Mouse (Mus musculus) Patski (cell line): Measurements from ENCODE around the gene Rpp38. TPM values are rescaled to one million over a fixed set of nuclear protein-coding genes. Genes with fewer than 3 reads are reported as not detected.

Source experiments
- ATAC-seq: fragments of 100-300 bp; one replicate; pipeline ENCODE4 v1.8.0; 2021
- CTCF ChIA-PET: fragments of 350-600 bp; sonication (Branson Sonifier 250); formaldehyde crosslinking; loops from one replicate; lab custom pipeline; 2022; ENCODE audit warnings: inconsistent platforms; lab: Charles Lee
- POLR2A ChIA-PET: fragments of 350-600 bp; sonication (Branson Sonifier 250); formaldehyde crosslinking; loops from one replicate; lab custom pipeline; 2022; ENCODE audit warnings: antibody characterized with exemption, inconsistent platforms; lab: Charles Lee
- DNase-seq: peaks from one replicate; pipeline ENCODE4 v3.0.0-alpha.2; 2011; ENCODE audit warnings: low read depth, low spot score
- H3K27me3 ChIP-seq: fragments of 371-371 bp; one replicate; pipeline ENCODE4 v1.5.1; 2021
- CTCF ChIP-seq: fragments of 100-300 bp; IDR thresholded peaks from one replicate; pipeline ENCODE4 v1.5.1; 2021
- in situ Hi-C: fragments of 300-500 bp; cut with MboI; formaldehyde crosslinking; loops from 3 replicates; pipeline ENCODE4 v1.11.1; 2018; ENCODE audit warnings: low pct_unique_long_range_greater_than_20kb, mixed read lengths
- polyA plus RNA-seq: library from polyadenylated mRNA; unstranded; gene quantifications from one replicate; pipeline ENCODE4 v1.2.3, GENCODE M21; 2021

The Rpp38 gene
- polyA plus RNA-seq, 1 experiment from 2014 or later: 21.9 TPM

DNA sequence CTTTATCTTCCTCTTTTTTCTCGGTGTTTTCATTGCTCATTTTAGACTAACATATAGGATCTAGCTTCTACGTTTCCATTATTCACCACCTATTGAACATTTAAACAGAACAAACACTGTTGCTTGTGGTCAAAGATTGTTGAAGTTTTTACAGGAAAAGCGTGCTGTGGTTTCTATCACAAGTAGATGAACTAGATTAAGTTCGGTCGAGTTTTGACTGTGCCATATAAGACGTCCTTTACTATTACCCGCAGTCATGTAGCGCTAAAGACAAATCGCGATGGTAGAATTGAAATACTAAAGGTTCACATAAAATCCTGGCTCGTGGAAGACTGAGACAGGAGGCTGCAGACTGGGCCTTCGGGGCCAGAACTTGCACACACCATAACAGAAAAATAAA is 1.3 kb upstream of the Rpp38 start:
- H3K27me3 ChIP-seq: no peaks in the 10 kb centered on the region
- no peak for TF ChIP-seq CTCF
- POLR2A ChIA-PET: interaction anchor here (0.6 kb wide), 1 partner anchor 102 kb away, joined by 3 read pairs; no protein-coding TSS in a partner anchor
- CTCF ChIA-PET: no interaction called here
- in situ Hi-C loops: no loop called here
- no peak for ATAC-seq
- DNase-seq: no peak

DNA sequence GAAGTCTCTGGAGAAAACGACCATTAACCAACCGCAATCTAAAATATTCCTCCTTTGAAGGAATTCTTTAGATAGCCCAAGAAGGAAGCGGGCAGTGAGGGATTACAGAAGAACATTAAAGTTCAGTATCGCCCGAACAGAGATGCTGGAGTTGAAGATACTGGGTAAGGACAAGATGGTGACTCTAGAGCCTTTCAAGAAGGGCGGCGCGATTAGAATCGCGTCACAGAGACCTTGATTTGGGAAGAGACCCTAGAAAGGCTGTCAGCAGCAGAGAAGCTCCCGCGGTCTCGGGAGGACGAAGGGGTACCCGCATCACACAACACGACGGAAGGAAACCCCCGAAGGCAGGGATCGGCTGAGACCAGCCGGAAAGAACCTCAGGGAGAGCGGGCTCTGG is 387 bp downstream of the Rpp38 start:
- no peak for TF ChIP-seq CTCF
- H3K27me3 ChIP-seq: no peaks in the 10 kb centered on the region
- POLR2A ChIA-PET: interaction anchor here (0.6 kb wide), 1 partner anchor 52 kb away, joined by 3 read pairs; no protein-coding TSS in a partner anchor
- ATAC-seq: no peak
- CTCF ChIA-PET: interaction anchor here (1.5 kb wide), 1 partner anchor 9 kb away, joined by 3 read pairs; no protein-coding TSS in a partner anchor
- no peak for DNase-seq
- in situ Hi-C loops: no loop called here

DNA sequence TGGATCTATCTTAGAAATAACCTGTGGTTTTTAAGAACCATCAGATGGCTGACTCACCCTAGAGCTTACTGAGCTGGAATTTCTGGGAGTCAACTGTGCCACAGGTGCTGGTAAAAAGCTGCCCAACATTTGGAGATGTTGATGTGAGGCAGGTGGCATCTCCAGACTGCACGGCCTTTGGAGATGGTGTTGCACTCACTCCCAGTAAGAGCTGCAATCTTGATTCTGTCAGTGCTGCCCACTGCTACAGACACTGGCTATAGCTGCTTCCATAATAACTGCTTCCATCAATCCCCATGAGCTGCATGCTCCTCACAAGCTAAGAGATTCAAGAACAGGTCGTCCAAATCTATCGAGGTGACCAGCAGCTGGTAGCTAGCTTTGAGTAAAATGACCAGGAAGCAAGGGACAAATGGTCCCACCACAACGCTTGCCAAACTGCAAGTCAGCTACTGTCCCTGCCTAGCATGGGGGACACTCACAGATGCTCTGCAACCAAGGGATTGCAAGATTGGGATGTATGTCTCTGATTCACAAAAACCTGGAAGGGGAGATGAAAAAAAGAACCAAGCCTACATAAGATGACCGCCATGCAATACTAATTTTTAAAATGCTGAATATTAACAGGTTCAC is 1.3 kb downstream of the Rpp38 start:
- ChIA-PET POLR2A (no interaction called here), CTCF (interaction anchor here (0.8 to 1.5 kb wide), 3 partner anchors 8 to 17 kb away, joined by 3 read pairs; no protein-coding TSS in a partner anchor)
- ATAC-seq (no peak), DNase-seq (no peak)
- in situ Hi-C loops: no loop called here
- H3K27me3 ChIP-seq: no peaks in the 10 kb centered on the region
- no peak for TF ChIP-seq CTCF

DNA sequence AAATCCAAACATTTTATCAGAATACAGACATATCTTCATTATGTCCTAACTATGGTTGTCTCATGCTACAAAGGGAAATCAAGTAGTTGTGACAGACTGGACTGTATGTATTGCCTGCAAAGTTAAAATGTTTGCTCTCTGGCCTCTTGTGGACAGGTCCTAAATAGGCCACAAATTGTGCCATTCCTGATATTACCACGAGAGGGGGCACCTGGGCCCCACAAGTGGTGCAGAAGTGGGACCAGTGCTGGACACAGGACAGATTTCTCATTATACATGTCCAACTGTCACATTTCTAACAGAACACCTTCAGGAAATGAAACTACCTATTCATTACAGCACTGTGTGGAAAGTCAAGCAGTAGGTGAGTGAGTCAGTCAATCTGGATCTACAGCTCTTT is 5.1 kb downstream of the Rpp38 start:
- in situ Hi-C loops: no loop called here
- ChIA-PET CTCF (interaction anchor here (0.6 to 1.1 kb wide), 5 partner anchors 12 to 42 kb away, joined by 3 to 4 read pairs (median 3); no protein-coding TSS in a partner anchor), POLR2A (no interaction called here)
- no peaks in the 10 kb centered on the region for H3K27me3 ChIP-seq
- peak; percentile 83 for ATAC-seq
- peak; percentile 9 for DNase-seq
- TF ChIP-seq CTCF: peak; percentile 93

DNA sequence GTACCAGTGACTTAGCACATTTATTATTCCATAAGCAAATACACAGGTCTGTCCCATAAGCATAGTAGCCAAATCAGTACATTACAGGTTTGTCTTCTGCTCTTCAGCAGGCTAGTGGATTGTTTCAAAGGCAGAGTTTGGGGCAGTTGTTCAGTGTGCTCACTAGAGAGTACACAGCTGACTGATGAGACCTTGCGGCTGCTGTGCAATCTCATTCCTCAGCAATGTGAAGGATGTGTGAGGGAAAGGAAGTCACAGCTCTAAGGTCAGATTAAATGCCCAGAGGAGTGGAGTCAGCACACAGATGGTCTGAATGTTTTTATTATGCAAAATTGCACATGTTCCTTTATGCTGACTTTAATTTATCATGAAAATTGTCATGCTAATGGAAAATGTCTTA is 5.9 kb downstream of the Rpp38 start:
- no peaks in the 10 kb centered on the region for H3K27me3 ChIP-seq
- ATAC-seq (no peak), DNase-seq (no peak)
- ChIA-PET CTCF (interaction anchor here (0.6 to 1.1 kb wide), 4 partner anchors 12 to 41 kb away, joined by 3 read pairs; no protein-coding TSS in a partner anchor), POLR2A (no interaction called here)
- no peak for TF ChIP-seq CTCF
- in situ Hi-C loops: no loop called here

DNA sequence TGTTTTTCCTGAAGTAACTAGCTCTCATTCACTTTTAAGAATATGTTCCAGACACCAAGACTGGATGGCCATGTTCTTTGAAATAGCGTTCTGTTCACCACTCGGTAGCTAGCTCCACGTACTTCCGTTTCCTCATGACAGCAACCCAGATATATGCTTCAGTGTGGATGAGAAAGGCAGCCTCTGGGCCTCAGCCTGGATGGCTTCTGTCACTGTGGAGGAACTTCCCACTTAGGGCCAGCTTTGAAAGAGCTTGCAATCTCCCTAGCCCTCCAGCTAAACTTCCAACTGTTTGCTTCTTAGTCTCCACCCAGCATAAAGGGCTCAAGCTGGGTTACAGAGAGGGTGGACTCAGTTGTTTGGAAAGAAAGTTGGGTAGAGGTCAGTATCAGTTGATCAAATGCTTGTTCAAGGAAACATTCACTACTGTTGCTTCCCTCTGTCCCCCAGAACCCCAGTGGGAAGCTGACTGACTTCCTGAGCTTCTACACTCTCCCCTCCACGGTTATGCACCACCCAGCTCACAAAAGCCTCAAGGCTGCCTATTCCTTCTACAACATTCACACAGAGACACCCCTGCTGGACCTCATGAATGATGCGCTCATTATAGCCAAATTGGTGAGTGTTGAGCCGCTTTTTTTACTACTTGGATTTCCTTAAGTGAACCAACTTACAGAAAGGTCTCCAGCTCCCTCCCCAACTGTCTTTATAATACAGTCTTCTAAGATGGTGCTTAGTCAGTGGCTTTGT is 7.9 kb downstream of the Rpp38 start:
- TF ChIP-seq CTCF: no peak
- ChIA-PET CTCF (interaction anchor here (0.9 to 1.1 kb wide), 2 partner anchors 13 to 89 kb away, joined by 3 read pairs; no protein-coding TSS in a partner anchor), POLR2A (no interaction called here)
- H3K27me3 ChIP-seq: no peaks in the 10 kb centered on the region
- in situ Hi-C loops: no loop called here
- ATAC-seq (no peak), DNase-seq (no peak)

DNA sequence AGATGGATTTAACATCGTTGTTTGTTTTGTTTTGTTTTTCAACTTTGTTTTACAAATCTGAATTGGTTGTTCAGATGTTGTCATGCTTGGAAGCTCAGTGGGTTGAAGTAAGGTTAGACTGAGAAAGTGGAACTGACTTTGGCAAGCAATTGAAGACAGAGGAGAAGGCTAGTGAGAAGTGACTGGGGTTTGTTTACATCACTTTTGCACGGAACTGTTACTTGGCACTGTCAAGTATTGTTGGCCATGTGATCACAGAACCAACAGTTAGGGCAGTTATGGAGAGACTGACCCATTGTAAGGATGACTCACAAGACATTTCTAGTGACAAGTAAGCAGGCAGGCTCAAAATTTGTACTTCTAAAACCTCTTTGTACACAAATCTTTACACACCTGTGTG is 9.3 kb downstream of the Rpp38 start:
- TF ChIP-seq CTCF: no peak
- CTCF ChIA-PET: interaction anchor here (0.8 to 1.5 kb wide), 6 partner anchors 9 to 91 kb away, joined by 3 to 5 read pairs (median 4); partner anchors contain the start of gene Rpp38
- no peak for ATAC-seq
- POLR2A ChIA-PET: interaction anchor here (1.2 kb wide), 1 partner anchor 12 kb away, joined by 4 read pairs; no protein-coding TSS in a partner anchor
- H3K27me3 ChIP-seq: no peaks in the 10 kb centered on the region
- DNase-seq: no peak
- in situ Hi-C loops: no loop called here

DNA sequence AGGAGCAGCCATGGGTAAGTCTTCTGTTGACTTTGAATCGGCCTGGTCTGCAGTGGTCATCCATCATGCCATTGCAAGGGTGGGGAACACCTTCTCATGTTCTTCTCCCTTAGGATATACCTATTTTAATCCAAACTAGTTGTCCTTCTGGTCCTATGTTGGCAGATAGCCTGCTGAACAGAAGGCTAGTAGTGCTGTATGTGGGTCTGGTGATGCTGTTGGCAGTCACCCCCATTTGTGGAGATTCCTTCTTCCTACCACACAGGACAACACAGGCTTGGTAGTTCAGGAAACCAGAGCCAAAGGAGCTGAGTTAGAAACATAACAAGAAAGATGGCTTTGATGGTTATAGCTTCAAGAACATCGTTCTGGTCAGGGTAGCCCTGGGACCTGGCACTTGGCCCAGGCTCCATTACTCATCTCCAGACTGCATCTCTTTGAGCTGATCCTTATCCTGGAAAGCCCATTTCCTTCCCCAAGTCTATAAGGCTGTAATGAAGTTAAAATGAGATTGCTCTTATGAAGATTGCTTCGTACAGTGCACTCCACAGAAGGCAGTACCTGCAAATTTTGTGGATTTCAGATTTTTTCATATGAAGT is 26.9 kb downstream of the Rpp38 start:
- no peak for TF ChIP-seq CTCF
- ChIA-PET POLR2A (no interaction called here), CTCF (interaction anchor here (0.7 to 1.6 kb wide), 5 partner anchors 8 to 24 kb away, joined by 3 to 4 read pairs (median 3); no protein-coding TSS in a partner anchor)
- in situ Hi-C loops: no loop called here
- DNase-seq (no peak), ATAC-seq (peak; percentile 76)
- no peaks in the 10 kb centered on the region for H3K27me3 ChIP-seq

DNA sequence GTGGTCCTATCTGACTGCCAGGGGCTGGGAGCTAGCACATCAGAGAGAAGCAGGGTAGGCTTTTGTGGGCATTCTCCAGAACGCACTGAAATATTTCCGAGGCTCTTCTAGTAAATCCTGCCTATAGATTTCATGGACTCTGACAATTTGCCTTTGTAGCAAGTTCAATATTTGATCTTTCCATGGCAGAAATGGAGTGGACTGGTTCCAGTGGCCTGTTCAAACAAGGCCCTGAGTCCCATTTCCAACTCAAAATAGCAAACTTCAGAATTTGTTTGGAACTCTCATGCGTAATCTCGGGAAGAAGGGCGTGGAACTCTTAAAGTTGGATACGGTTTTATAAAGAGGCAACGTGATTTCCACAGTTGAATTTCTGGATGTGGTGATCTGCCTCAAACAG is 36.6 kb downstream of the Rpp38 start:
- ChIA-PET CTCF (interaction anchor here (1.1 to 1.7 kb wide), 2 partner anchors 12 to 32 kb away, joined by 3 to 4 read pairs; no protein-coding TSS in a partner anchor), POLR2A (no interaction called here)
- no peak for TF ChIP-seq CTCF
- DNase-seq: no peak
- no peak for ATAC-seq
- H3K27me3 ChIP-seq: no peaks in the 10 kb centered on the region
- in situ Hi-C loops: no loop called here

DNA sequence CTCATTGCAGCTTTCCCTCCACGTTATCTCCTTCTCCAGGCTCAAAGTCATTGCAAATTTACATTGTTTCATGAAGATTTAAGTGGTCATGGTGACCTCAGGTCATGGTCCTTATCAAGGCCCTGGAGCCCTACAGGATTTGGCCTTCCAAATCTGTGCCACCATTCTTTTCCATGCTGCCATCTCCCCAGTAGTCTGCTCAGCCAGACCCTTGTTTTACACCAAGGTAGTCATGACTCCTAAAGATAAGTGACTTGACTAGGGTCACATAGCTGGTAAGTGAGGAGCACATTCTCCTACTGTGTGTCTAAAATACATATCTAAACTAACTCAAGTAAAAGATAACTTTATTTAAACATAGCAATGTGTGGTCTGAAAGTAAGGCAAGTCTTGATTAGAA is 40.3 kb downstream of the Rpp38 start:
- ChIA-PET POLR2A (no interaction called here), CTCF (interaction anchor here (1.9 kb wide), 1 partner anchor 15 kb away, joined by 5 read pairs; no protein-coding TSS in a partner anchor)
- no peak for TF ChIP-seq CTCF
- no peak for DNase-seq
- in situ Hi-C loops: no loop called here
- no peak for ATAC-seq
- H3K27me3 ChIP-seq: no peaks in the 10 kb centered on the region
